Mouse (Mus musculus) liver, postnatal 0 days (tissue): ENCODE data around the gene Mtss1l.

Experiments
- CTCF ChIP-seq: sonication (generic); IDR thresholded peaks from 2 replicates; pipeline ENCODE4 v1.5.1; 2016; ENCODE audit warnings: antibody characterized with exemption, low read depth
- EP300 ChIP-seq: IDR thresholded peaks from 2 replicates; pipeline ENCODE4 v1.6.1; 2016; ENCODE audit warnings: antibody characterized with exemption, low read depth, mild to moderate bottlenecking

DNA sequence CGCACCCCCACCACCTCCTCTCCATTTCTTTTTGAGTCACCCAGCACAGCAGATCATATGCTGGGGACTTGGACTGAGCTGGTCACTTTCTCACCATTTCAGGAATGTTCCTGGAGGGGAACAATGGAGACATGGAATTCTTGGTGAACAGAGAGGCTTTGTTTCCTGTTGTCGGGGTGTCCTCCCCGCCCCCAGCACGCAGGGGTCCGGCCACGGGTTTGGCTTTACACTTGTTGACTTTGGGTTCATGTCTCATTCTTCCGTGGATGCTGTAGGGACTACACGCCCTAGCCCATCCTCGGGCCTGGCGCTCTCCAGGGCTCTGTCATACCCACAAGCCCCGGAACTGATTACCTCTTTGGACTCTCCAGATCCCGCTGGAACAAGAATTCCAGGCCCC is 67.7 kb downstream of the Mtss1l start:
- TF ChIP-seq CTCF (no peak), EP300 (no peak)
